Mouse (Mus musculus) T-cell, adult 66 days (primary cell): ENCODE data around the gene Cmklr1. TPM values are rescaled to one million over a fixed set of nuclear protein-coding genes. Genes with fewer than 3 reads are reported as not detected.

Experiments used
- total RNA-seq, 2 experiments: library from RNA; stranded (reverse); gene quantifications; 3 replicates in 1 of 2; 4 replicates in 1 of 2; pipeline ENCODE4 v1.2.4; 2023

Cmklr1 gene
- 1 to 10 TPM in 1 of 2 experiments, under 1 TPM in 1; 0.33 to 1.5 TPM for total RNA-seq

DNA sequence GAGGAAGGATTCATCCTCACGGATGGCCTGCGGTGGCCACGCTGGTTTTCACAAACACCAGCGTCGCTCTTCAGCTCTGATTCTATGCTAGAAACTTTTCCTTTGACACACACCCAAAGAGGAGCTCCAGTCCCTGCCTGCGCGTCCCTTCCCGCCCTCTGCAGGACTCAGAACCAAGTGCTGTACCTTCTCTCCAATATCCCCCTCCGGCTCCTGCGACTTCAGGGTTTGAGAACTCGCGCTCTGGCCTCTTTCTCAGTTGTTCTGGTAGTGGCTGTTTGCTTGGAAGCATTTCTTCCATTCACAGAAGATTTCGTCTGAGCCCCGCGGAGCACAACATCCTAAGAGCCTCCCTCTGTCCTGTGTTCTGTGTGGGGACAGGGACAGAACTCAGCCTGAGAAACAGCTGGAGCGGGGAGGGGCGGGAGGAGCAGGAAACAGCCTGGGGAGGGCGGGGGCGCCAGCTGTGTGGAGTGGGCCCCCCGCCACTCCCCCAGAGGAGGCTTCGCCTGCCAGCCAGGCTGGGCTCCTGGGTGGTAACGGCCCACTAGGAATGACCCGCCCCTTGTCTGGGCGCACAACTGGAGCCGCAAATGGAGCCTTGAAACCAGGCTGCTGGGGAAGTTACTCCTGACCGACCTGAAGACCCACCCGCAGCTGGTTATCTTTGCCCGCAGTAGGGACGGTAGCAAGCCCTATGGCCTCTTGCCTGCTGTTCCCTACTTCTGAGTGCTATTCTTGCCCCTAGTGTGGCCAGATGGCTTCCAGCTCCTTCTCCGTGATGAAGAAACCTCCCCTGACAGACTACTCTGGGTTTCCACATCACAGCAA lies at the start of gene Cmklr1:
TSS of gene Cmklr1 (minus strand) at position 392 of the 831 bp plus-strand sequence.

Other genes starting within 250 kb of the Cmklr1 start
- gene Wscd2, start 160.1 kb downstream of the Cmklr1 start, total RNA-seq, result 1 to 10 TPM; 5.9 to 6.6 TPM
- not detected for gene 1700069L16Rik, start 74.3 kb upstream of the Cmklr1 start, total RNA-seq
- gene Ficd, start 85.4 kb upstream of the Cmklr1 start, total RNA-seq, result 1 to 10 TPM; 4.9 to 6.8 TPM
- gene Sart3, start 122.1 kb upstream of the Cmklr1 start, total RNA-seq, result 10 to 100 TPM; 65.5 to 66.0 TPM
- 10 to 100 TPM; 46.8 to 49.2 TPM for gene Iscu, start 122.3 kb upstream of the Cmklr1 start, total RNA-seq
- gene Tmem119, start 150.1 kb upstream of the Cmklr1 start, total RNA-seq, result not detected
- 100 to 1,000 TPM; 442 to 482 TPM for gene Selplg, start 182.2 kb upstream of the Cmklr1 start, total RNA-seq